Mouse (Mus musculus): ENCODE measurements around the gene Efemp1.

DNA sequence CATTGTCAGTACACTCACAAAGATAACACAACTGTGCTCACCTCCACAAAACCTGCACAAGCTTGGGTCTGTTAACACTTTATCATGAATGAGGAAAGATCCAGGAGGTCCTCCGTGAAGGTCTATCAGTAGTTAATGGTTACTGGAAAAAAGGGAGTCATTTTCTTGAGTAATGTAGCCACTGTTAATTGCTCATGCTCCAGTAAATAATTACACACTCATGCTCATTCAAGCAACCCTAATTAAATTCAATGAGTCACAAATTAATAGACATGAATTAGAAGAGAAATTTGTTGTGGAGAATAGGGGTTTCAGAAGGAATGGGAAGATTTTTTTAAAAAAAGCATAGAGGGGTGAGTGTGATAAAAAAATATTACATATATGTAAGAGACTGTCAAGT lies 108.4 kb downstream of the Efemp1 start:
- no peak for TF ChIP-seq CTCF (IDR thresholded peaks at IDR 0.05; ENCODE audit: borderline replicate concordance, extremely low read depth, insufficient read depth, insufficient read length)
- no peak for TF ChIP-seq POLR2A (IDR thresholded peaks at IDR 0.05; ENCODE audit: borderline replicate concordance, extremely low read depth, insufficient read depth, insufficient read length, poor library complexity, severe bottlenecking)
